Mouse (Mus musculus): ENCODE measurements around the gene Snx33. TPM values are rescaled to one million over a fixed set of nuclear protein-coding genes. Genes with fewer than 3 reads are reported as not detected.
"Not testable (repeated sequence)": the region's sequence is repeated elsewhere in the genome, so short reads cannot be mapped to it uniquely, and the experiment has no call there.

Gene Snx33
- polyA plus RNA-seq, 1 experiment from 2014 or later: 6.5 TPM

- Histone ChIP-seq H3K9me3 (ENCODE audit: control insufficient read depth, low read length) (no peaks in the 10 kb centered on the region), H3K27me3 (ENCODE audit: control insufficient read depth, insufficient read depth, low read length) (no peaks in the 10 kb centered on the region), H3K36me3 (ENCODE audit: control insufficient read depth, insufficient read depth, low read length) (no peaks in the 10 kb centered on the region), H3K4me2 (ENCODE audit: low read depth) (peak within 1 kb of the TSS; percentile 86), H3K4me1 (ENCODE audit: control insufficient read depth, insufficient read depth, low read length) (0 out of 2 replicates have a peak, but pooled peaks cover 3% of the 10 kb centered on the region), H3K9ac (ENCODE audit: low read length) (peak within 1 kb of the TSS; percentile 58), H3K27ac (ENCODE audit: low read depth, low read length) (peak within 1 kb of the TSS; percentile 55), H3K4me3 (ENCODE audit: low read depth, low read length) (peak within 1 kb of the TSS; percentile 48)
- DNase-seq (ENCODE audit: low spot score) (peak; percentile 98), ATAC-seq (ENCODE audit: insufficient read depth, low FRiP score, low TSS enrichment) (peak; percentile 100)
- 1% methylated on average over 50 of the region's 50 CpGs for WGBS
These were observed 22.5 kb upstream of the Snx33 start, which contains the start of gene Snupn for GRCm38 (mm10) chr9:56950414-56951400. Snupn (plus strand) TSS chr9:56950878.

- no peak for ATAC-seq (ENCODE audit: insufficient read depth, low FRiP score, low TSS enrichment)
- no peak overlapping the region for H3K27ac ChIP-seq (ENCODE audit: low read depth, low read length)
- no peaks in the 10 kb centered on the region for H3K27me3 ChIP-seq (ENCODE audit: control insufficient read depth, insufficient read depth, low read length)
- no peaks in the 10 kb centered on the region for H3K36me3 ChIP-seq (ENCODE audit: control insufficient read depth, insufficient read depth, low read length)
- peak overlapping the region; percentile 39; the same call in 1 of the 2 replicates for H3K9ac ChIP-seq (ENCODE audit: low read length)
- DNase-seq (ENCODE audit: low spot score): peak; percentile 15
- H3K4me2 ChIP-seq (ENCODE audit: low read depth): peak overlapping the region; percentile 43
- H3K9me3 ChIP-seq (ENCODE audit: control insufficient read depth, low read length): no peaks in the 10 kb centered on the region
- WGBS: 32% methylated on average over 13 of the region's 13 CpGs
- H3K4me3 ChIP-seq (ENCODE audit: low read depth, low read length): peak overlapping the region; percentile 27
- 0 out of 2 replicates have a peak, but pooled peaks cover 3% of the 10 kb centered on the region for H3K4me1 ChIP-seq (ENCODE audit: control insufficient read depth, insufficient read depth, low read length)
These were observed 21.6 kb upstream of the Snx33 start for GRCm38 (mm10) chr9:56949767-56950166.

GRCm38 (mm10) chr9:56948699-56949098 is 20.5 kb upstream of the Snx33 start:
- ATAC-seq (ENCODE audit: insufficient read depth, low FRiP score, low TSS enrichment); DNase-seq (ENCODE audit: low spot score); H3K27ac ChIP-seq (ENCODE audit: low read depth, low read length); H3K4me3 ChIP-seq (ENCODE audit: low read depth, low read length); H3K36me3 ChIP-seq (ENCODE audit: control insufficient read depth, insufficient read depth, low read length); H3K4me2 ChIP-seq (ENCODE audit: low read depth); H3K9ac ChIP-seq (ENCODE audit: low read length); H3K9me3 ChIP-seq (ENCODE audit: control insufficient read depth, low read length); H3K4me1 ChIP-seq (ENCODE audit: control insufficient read depth, insufficient read depth, low read length); H3K27me3 ChIP-seq (ENCODE audit: control insufficient read depth, insufficient read depth, low read length): not testable (repeated sequence)
- 52% methylated on average over 5 of the region's 5 CpGs for WGBS

- H3K4me1 ChIP-seq (ENCODE audit: control insufficient read depth, insufficient read depth, low read length); H3K27me3 ChIP-seq (ENCODE audit: control insufficient read depth, insufficient read depth, low read length); H3K9ac ChIP-seq (ENCODE audit: low read length); H3K4me2 ChIP-seq (ENCODE audit: low read depth); H3K9me3 ChIP-seq (ENCODE audit: control insufficient read depth, low read length); H3K27ac ChIP-seq (ENCODE audit: low read depth, low read length); H3K4me3 ChIP-seq (ENCODE audit: low read depth, low read length); ATAC-seq (ENCODE audit: insufficient read depth, low FRiP score, low TSS enrichment); H3K36me3 ChIP-seq (ENCODE audit: control insufficient read depth, insufficient read depth, low read length): not testable (repeated sequence)
- DNase-seq (ENCODE audit: low spot score): peak; percentile 12
- 33% methylated on average over 3 of the region's 3 CpGs for WGBS
These were observed 19.3 kb upstream of the Snx33 start for GRCm38 (mm10) chr9:56947481-56947880.

GRCm38 (mm10) chr9:56938374-56938773 is 10.2 kb upstream of the Snx33 start:
- Histone ChIP-seq H3K4me1 (ENCODE audit: control insufficient read depth, insufficient read depth, low read length) (0 out of 2 replicates have a peak, but pooled peaks cover 4% of the 10 kb centered on the region), H3K27me3 (ENCODE audit: control insufficient read depth, insufficient read depth, low read length) (no peaks in the 10 kb centered on the region), H3K27ac (ENCODE audit: low read depth, low read length) (no peak overlapping the region), H3K4me2 (ENCODE audit: low read depth) (peak overlapping the region; percentile 91), H3K36me3 (ENCODE audit: control insufficient read depth, insufficient read depth, low read length) (no peaks in the 10 kb centered on the region), H3K4me3 (ENCODE audit: low read depth, low read length) (peak overlapping the region; percentile 78), H3K9me3 (ENCODE audit: control insufficient read depth, low read length) (no peaks in the 10 kb centered on the region), H3K9ac (ENCODE audit: low read length) (peak overlapping the region; percentile 83)
- no peak for DNase-seq (ENCODE audit: low spot score)
- WGBS: 7% methylated on average over 7 of the region's 7 CpGs
- no peak for ATAC-seq (ENCODE audit: insufficient read depth, low FRiP score, low TSS enrichment)

- Histone ChIP-seq H3K4me1 (ENCODE audit: control insufficient read depth, insufficient read depth, low read length) (0 out of 2 replicates have a peak, but pooled peaks cover 4% of the 10 kb centered on the region), H3K27me3 (ENCODE audit: control insufficient read depth, insufficient read depth, low read length) (no peaks in the 10 kb centered on the region), H3K27ac (ENCODE audit: low read depth, low read length) (peak within 1 kb of the TSS; percentile 62; the same call in 1 of the 2 replicates), H3K36me3 (ENCODE audit: control insufficient read depth, insufficient read depth, low read length) (no peaks in the 10 kb centered on the region), H3K9me3 (ENCODE audit: control insufficient read depth, low read length) (no peaks in the 10 kb centered on the region), H3K4me2 (ENCODE audit: low read depth) (peak within 1 kb of the TSS; percentile 91), H3K9ac (ENCODE audit: low read length) (peak within 1 kb of the TSS; percentile 83), H3K4me3 (ENCODE audit: low read depth, low read length) (peak within 1 kb of the TSS; percentile 78)
- DNase-seq (ENCODE audit: low spot score) (peak; percentile 90), ATAC-seq (ENCODE audit: insufficient read depth, low FRiP score, low TSS enrichment) (peak; percentile 86)
- under 1% methylated on average over 73 of the region's 73 CpGs for WGBS
These were observed 9.3 kb upstream of the Snx33 start, which contains the start of gene Imp3 for GRCm38 (mm10) chr9:56937223-56938160. Imp3 (plus strand) TSS chr9:56937475.

GRCm38 (mm10) chr9:56936861-56937222 is 8.7 kb upstream of the Snx33 start:
- 19% methylated on average over 6 of the region's 6 CpGs for WGBS
- 0 out of 2 replicates have a peak overlapping the region, but pooled peaks have one; percentile 14 for H3K9ac ChIP-seq (ENCODE audit: low read length)
- no peak overlapping the region for H3K27ac ChIP-seq (ENCODE audit: low read depth, low read length)

GRCm38 (mm10) chr9:56930556-56930955 is 2.4 kb upstream of the Snx33 start:
- DNase-seq (ENCODE audit: low spot score): no peak
- no peak overlapping the region for H3K27ac ChIP-seq (ENCODE audit: low read depth, low read length)
- H3K4me1 ChIP-seq (ENCODE audit: control insufficient read depth, insufficient read depth, low read length): peaks cover 13% of the 10 kb centered on the region
- no peak overlapping the region for H3K4me3 ChIP-seq (ENCODE audit: low read depth, low read length)
- no peak overlapping the region for H3K4me2 ChIP-seq (ENCODE audit: low read depth)
- 87% methylated on average over 1 of the region's 1 CpGs for WGBS
- no peak overlapping the region for H3K9ac ChIP-seq (ENCODE audit: low read length)
- ATAC-seq (ENCODE audit: insufficient read depth, low FRiP score, low TSS enrichment): no peak
- H3K9me3 ChIP-seq (ENCODE audit: control insufficient read depth, low read length): no peaks in the 10 kb centered on the region
- no peaks in the 10 kb centered on the region for H3K36me3 ChIP-seq (ENCODE audit: control insufficient read depth, insufficient read depth, low read length)
- no peaks in the 10 kb centered on the region for H3K27me3 ChIP-seq (ENCODE audit: control insufficient read depth, insufficient read depth, low read length)

More at GRCm38 (mm10) chr9:56936861-56937222, 8.7 kb upstream of the Snx33 start:
- Histone ChIP-seq H3K4me3 (ENCODE audit: low read depth, low read length) (peak overlapping the region; percentile 78), H3K9me3 (ENCODE audit: control insufficient read depth, low read length) (no peaks in the 10 kb centered on the region), H3K27me3 (ENCODE audit: control insufficient read depth, insufficient read depth, low read length) (no peaks in the 10 kb centered on the region), H3K36me3 (ENCODE audit: control insufficient read depth, insufficient read depth, low read length) (no peaks in the 10 kb centered on the region), H3K4me2 (ENCODE audit: low read depth) (peak overlapping the region; percentile 46), H3K4me1 (ENCODE audit: control insufficient read depth, insufficient read depth, low read length) (0 out of 2 replicates have a peak, but pooled peaks cover 4% of the 10 kb centered on the region)
- DNase-seq (ENCODE audit: low spot score) (no peak), ATAC-seq (ENCODE audit: insufficient read depth, low FRiP score, low TSS enrichment) (no peak)

All from neural tube, embryonic 11.5 days (tissue).